Mouse (Mus musculus) gastrocnemius, postnatal 4 days (tissue): ENCODE measurements around the gene Omd. TPM values are rescaled to one million over a fixed set of nuclear protein-coding genes. Genes with fewer than 3 reads are reported as not detected.

ENCODE experiments used
- DNase-seq, 2 experiments: peaks; one replicate each; pipeline ENCODE4 v3.0.0; 2021 to 2022; ENCODE audit warnings: low spot score in 2 of 2, mixed read lengths in 2 of 2
- total RNA-seq, 2 experiments: library from RNA; stranded (reverse); gene quantifications; 2 replicates each; pipeline ENCODE4 v1.2.3; 2021

Gene Omd
- total RNA-seq, 2 experiments from 2014 or later, result 0.93 to 1.5 TPM

GRCm38 (mm10) chr13:49608589-49609322, 26.5 kb downstream of the Omd start:
- DNase-seq, result no peak

- DNase-seq, result no peak
These were observed 34.8 kb downstream of the Omd start for GRCm38 (mm10) chr13:49617021-49617420.

GRCm38 (mm10) chr13:49618365-49618764, 36.1 kb downstream of the Omd start:
- no peak for DNase-seq

GRCm38 (mm10) chr13:49623216-49623615, 41.0 kb downstream of the Omd start:
- no peak for DNase-seq

GRCm38 (mm10) chr13:49628167-49628566, 45.9 kb downstream of the Omd start:
- DNase-seq, result no peak

GRCm38 (mm10) chr13:49629076-49629475, 46.8 kb downstream of the Omd start:
- no peak for DNase-seq

- DNase-seq, result no peak
These were observed 57.7 kb downstream of the Omd start for GRCm38 (mm10) chr13:49639965-49640364.

Other genes with a start within 250 kb of the Omd start
- gene Bicd2, start 240.9 kb upstream of the Omd start, total RNA-seq, result 10 to 100 TPM; 32.9 to 35.7 TPM
- 1 to 10 TPM; 7.0 to 8.9 TPM for gene Ippk, start 161.2 kb upstream of the Omd start, total RNA-seq
- gene Tes3-ps, start 89.1 kb upstream of the Omd start, total RNA-seq, result 1 to 10 TPM; 1.6 to 1.8 TPM
- gene Ecm2, start 77.7 kb upstream of the Omd start, total RNA-seq, result 10 to 100 TPM; 11.7 to 14.8 TPM
- 100 to 1,000 TPM; 194 to 215 TPM for gene Aspn, start 38.0 kb upstream of the Omd start, total RNA-seq
- gene Ogn, start 25.6 kb downstream of the Omd start, total RNA-seq, result 100 to 1,000 TPM; 194 to 208 TPM
- gene Cenpp, start 70.3 kb downstream of the Omd start, total RNA-seq, result 1 to 10 TPM; 5.6 to 5.7 TPM
- 10 to 100 TPM; 10.2 TPM for gene Nol8, start 70.6 kb downstream of the Omd start, total RNA-seq
- 10 to 100 TPM; 71.2 to 71.3 TPM for gene Iars, start 99.6 kb downstream of the Omd start, total RNA-seq
- not detected for gene Gm30302, start 216.5 kb downstream of the Omd start, total RNA-seq